ENCODE assay signal across 8 mouse cellular contexts in the genomic region with DNA sequence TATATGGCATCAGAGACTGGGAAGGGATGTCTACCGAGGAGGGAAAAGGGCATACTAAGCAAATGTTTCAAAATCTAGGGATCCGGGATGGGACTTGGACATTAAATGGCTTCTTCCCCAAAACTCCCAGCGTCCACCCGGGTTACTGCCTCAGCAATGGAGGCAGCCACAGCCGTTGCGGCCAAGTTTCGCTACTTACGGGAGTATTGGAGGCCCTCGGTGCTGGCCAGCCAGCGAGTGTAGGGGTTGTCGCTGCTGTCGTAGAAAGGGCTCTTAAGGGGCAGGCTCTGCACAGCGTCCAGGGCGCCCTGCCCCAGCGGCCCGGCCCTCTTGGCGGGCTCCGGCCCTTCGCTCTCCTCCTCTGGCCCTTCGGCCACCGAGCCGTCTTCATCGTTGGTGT. TPM values are rescaled to one million over a fixed set of nuclear protein-coding genes. Genes with fewer than 3 reads are reported as not detected.
A peak's percentile ranks its signal among the peaks of the same experiment; 100 is the strongest.
DNase-seq lines count a peak whose midpoint lies in the region; ATAC-seq and TF ChIP-seq lines count a peak whose summit lies in the region.

No protein-coding gene starts in this region.

- WGBS in kidney, postnatal 0 days: under 1% methylated on average over 23 of the region's 23 CpGs
- WGBS in hindbrain, embryonic 16.5 days: 0% methylated on average over 21 of the region's 23 CpGs
- under 1% methylated on average over 23 of the region's 23 CpGs for WGBS in neural tube, embryonic 12.5 days

- DNase-seq in kidney, postnatal 0 days (ENCODE audit: low spot score): no peak
- no peak for DNase-seq in kidney, postnatal 25 days
- peak; percentile 60 for DNase-seq in embryo, embryonic 11 days
- no peak for DNase-seq in ovary, postnatal 36 days (ENCODE audit: low spot score)
- DNase-seq in testis, postnatal 14 days (ENCODE audit: low spot score): no peak
- no peak for DNase-seq in urinary bladder, postnatal 25 days (ENCODE audit: low spot score)

- H3K9ac ChIP-seq in kidney, postnatal 0 days (ENCODE audit: low read depth, low read length): no peak overlapping the region
- no peak overlapping the region for H3K9ac ChIP-seq in hindbrain, embryonic 16.5 days (ENCODE audit: low read depth, low read length)
- H3K9ac ChIP-seq in neural tube, embryonic 12.5 days: no peak overlapping the region

- no peaks in the 10 kb centered on the region for H3K9me3 ChIP-seq in kidney, postnatal 0 days (replicated peaks; ENCODE audit: low read length)
- H3K9me3 ChIP-seq in hindbrain, embryonic 16.5 days (ENCODE audit: control insufficient read depth, low read length): no peaks in the 10 kb centered on the region
- no peaks in the 10 kb centered on the region for H3K9me3 ChIP-seq in neural tube, embryonic 12.5 days

- 0 out of 2 replicates have a peak, but pooled peaks cover 4% of the 10 kb centered on the region for H3K4me1 ChIP-seq in kidney, postnatal 0 days (replicated peaks; ENCODE audit: insufficient read depth, low read length)
- H3K4me1 ChIP-seq in hindbrain, embryonic 16.5 days (ENCODE audit: control insufficient read depth, insufficient read depth, low read depth, low read length): peaks cover 4% of the 10 kb centered on the region; the same call in 1 of the 2 replicates
- peaks cover 47% of the 10 kb centered on the region for H3K4me1 ChIP-seq in neural tube, embryonic 12.5 days

- peak overlapping the region; percentile 20 for H3K4me3 ChIP-seq in kidney, postnatal 0 days (replicated peaks; ENCODE audit: low read depth, low read length)
- peak overlapping the region; percentile 11 for H3K4me3 ChIP-seq in hindbrain, embryonic 16.5 days (ENCODE audit: low read length)
- H3K4me3 ChIP-seq in neural tube, embryonic 12.5 days: peak overlapping the region; percentile 24

- peak overlapping the region; percentile 40 for H3K4me2 ChIP-seq in kidney, postnatal 0 days (ENCODE audit: low read length)
- H3K4me2 ChIP-seq in hindbrain, embryonic 16.5 days (ENCODE audit: low read length): peak overlapping the region; percentile 2; the same call in 1 of the 2 replicates
- peak overlapping the region; percentile 38 for H3K4me2 ChIP-seq in neural tube, embryonic 12.5 days (replicated peaks)

- ATAC-seq in kidney, postnatal 0 days (replicated peaks; ENCODE audit: low FRiP score, low read depth): no peak
- ATAC-seq in hindbrain, embryonic 16.5 days: no peak
- no peak for ATAC-seq in neural tube, embryonic 12.5 days (ENCODE audit: low FRiP score, low read depth)

- H3K27ac ChIP-seq in kidney, postnatal 0 days: no peak overlapping the region
- H3K27ac ChIP-seq in hindbrain, embryonic 16.5 days (ENCODE audit: low read depth, low read length): no peak overlapping the region
- H3K27ac ChIP-seq in neural tube, embryonic 12.5 days: no peak overlapping the region

- H3K27me3 ChIP-seq in kidney, postnatal 0 days (ENCODE audit: insufficient read depth, low read length): peaks cover 93% of the 10 kb centered on the region
- peaks cover 48% of the 10 kb centered on the region for H3K27me3 ChIP-seq in hindbrain, embryonic 16.5 days (replicated peaks; ENCODE audit: control insufficient read depth, insufficient read depth, low read length)
- peaks cover 94% of the 10 kb centered on the region for H3K27me3 ChIP-seq in neural tube, embryonic 12.5 days (replicated peaks)

- TF ChIP-seq CTCF in kidney, postnatal 0 days (IDR thresholded peaks at IDR 0.05; ENCODE audit: low read depth): no peak

- H3K36me3 ChIP-seq in kidney, postnatal 0 days (ENCODE audit: insufficient read depth, low read length): no peaks in the 10 kb centered on the region
- H3K36me3 ChIP-seq in hindbrain, embryonic 16.5 days (ENCODE audit: control insufficient read depth, insufficient read depth, low read length): no peaks in the 10 kb centered on the region
- no peaks in the 10 kb centered on the region for H3K36me3 ChIP-seq in neural tube, embryonic 12.5 days

RNA-seq across cellular contexts. Expression of gene Nkx2-2, which starts 8.5 kb away (rescaled TPM):
- 0.20 TPM in 1 of 2 replicates, not detected in the other for polyA plus RNA-seq in kidney, postnatal 0 days (2015; fragmentation: Nextera tagmentation; extraction: Ambion mirVana)
- 3.3 and 4.2 TPM in 2 replicates for polyA plus RNA-seq in hindbrain, embryonic 16.5 days (2015; fragmentation: Nextera tagmentation; extraction: Ambion mirVana)
- 3.7 and 4.7 TPM in 2 replicates for polyA plus RNA-seq in neural tube, embryonic 12.5 days (2016; fragmentation: Nextera tagmentation; extraction: Ambion mirVana)
